Mouse (Mus musculus): ENCODE data around the gene Gm49425.

DNA sequence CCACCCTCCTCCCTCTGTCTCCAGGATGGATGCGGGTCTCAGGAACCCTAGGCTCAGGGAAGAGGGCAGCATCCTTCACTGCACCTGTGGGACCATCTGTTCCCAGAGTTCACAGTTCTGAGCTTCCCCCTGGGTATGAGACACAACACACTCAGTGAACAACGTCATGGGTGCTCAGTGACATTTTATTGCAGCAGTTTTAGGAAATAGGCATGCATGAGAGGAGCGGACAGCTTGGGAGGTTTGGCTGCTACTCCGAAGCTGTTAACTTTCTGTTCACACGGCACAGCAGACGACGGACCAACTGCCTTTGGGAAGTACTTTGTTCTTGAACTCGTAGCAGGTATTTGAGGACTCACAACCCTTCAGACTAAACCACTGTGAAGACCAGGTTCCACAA, 35.1 kb upstream of the Gm49425 start:
- no peak for TF ChIP-seq EP300 (IDR thresholded peaks at IDR 0.05)
- TF ChIP-seq CTCF (IDR thresholded peaks at IDR 0.05) = no peak
